Comparison of ENCODE assay signal across 18 mouse cellular contexts in genomic region chr7:67740382-67740781, GRCm38 (mm10). TPM values are rescaled to one million over a fixed set of nuclear protein-coding genes. Genes with fewer than 3 reads are reported as not detected.
A peak's percentile ranks its signal among the peaks of the same experiment; 100 is the strongest.
DNase-seq lines count a peak whose midpoint lies in the region; ATAC-seq lines count a peak whose summit lies in the region.
"Had no signal": no experiment of that assay in that cellular context is flagged by ENCODE, and none has a peak within 500 bp of the region (broad histone marks: within the 10 kb centered on the region; RNA-seq: fewer than 3 reads in every experiment).

No protein-coding gene starts in this region.

- H3K27ac ChIP-seq in kidney, embryonic 14.5 days (ENCODE audit: low read depth, low read length): no peak overlapping the region
- H3K27ac ChIP-seq in limb, embryonic 13.5 days: peak overlapping the region; percentile 72
- H3K27ac ChIP-seq: forebrain, embryonic 10.5 days; layer of hippocampus, adult 2 months had no signal

- H3K27me3 ChIP-seq in kidney, embryonic 14.5 days (ENCODE audit: control insufficient read depth, insufficient read depth, low read length): no peaks in the 10 kb centered on the region
- H3K27me3 ChIP-seq in limb, embryonic 13.5 days: no peaks in the 10 kb centered on the region
- H3K27me3 ChIP-seq: kidney, embryonic 15.5 days had no signal

- H3K9me3 ChIP-seq in kidney, embryonic 14.5 days (ENCODE audit: control insufficient read depth, low read length): no peaks in the 10 kb centered on the region
- no peaks in the 10 kb centered on the region; the same call in 1 of the 2 replicates for H3K9me3 ChIP-seq in limb, embryonic 13.5 days
- H3K9me3 ChIP-seq: kidney, embryonic 15.5 days had no signal

- no peak for ATAC-seq in kidney, embryonic 14.5 days (ENCODE audit: low FRiP score, low TSS enrichment)
- ATAC-seq in limb, embryonic 13.5 days (ENCODE audit: low FRiP score, low read depth): no peak
- ATAC-seq: hindbrain, postnatal 0 days had no signal

- H3K36me3 ChIP-seq in kidney, embryonic 14.5 days (ENCODE audit: control insufficient read depth, insufficient read depth, low read length): no peaks in the 10 kb centered on the region
- peaks cover 6% of the 10 kb centered on the region; the same call in 1 of the 2 replicates for H3K36me3 ChIP-seq in limb, embryonic 13.5 days
- H3K36me3 ChIP-seq: kidney, embryonic 15.5 days had no signal

- no peak overlapping the region for H3K4me3 ChIP-seq in kidney, embryonic 14.5 days (ENCODE audit: low read length)
- no peak overlapping the region for H3K4me3 ChIP-seq in limb, embryonic 13.5 days
- H3K4me3 ChIP-seq: forebrain, embryonic 10.5 days; kidney, embryonic 15.5 days; layer of hippocampus, adult 2 months; megakaryocyte, embryonic 14.5 days had no signal

- DNase-seq in adrenal gland, postnatal 10 days: peak; percentile 22
- DNase-seq in adrenal gland, adult 8-10 months: no peak
- DNase-seq in kidney, adult 9 months: peak; percentile 17
- peak; percentile 63 for DNase-seq in NIH3T3 (ENCODE audit: low read depth)
- DNase-seq in frontal cortex, adult 2 months (ENCODE audit: extremely low spot score in 1 of 2, low spot score in 1 of 2): no peak
- no peak for DNase-seq in right cerebral cortex, postnatal 10 days (ENCODE audit: low spot score in 2 of 2)
- DNase-seq: adrenal gland, postnatal 14 days; cerebellum, postnatal 14 days; lung, embryonic 14.5 days; retina, postnatal 1 day; thymus, adult 2 months had no signal

- 0 out of 2 replicates have a peak, but pooled peaks cover 6% of the 10 kb centered on the region for H3K4me1 ChIP-seq in kidney, embryonic 14.5 days (ENCODE audit: control insufficient read depth, insufficient read depth, low read length)
- H3K4me1 ChIP-seq in limb, embryonic 13.5 days: peaks cover 34% of the 10 kb centered on the region

- WGBS in kidney, embryonic 14.5 days: 85% methylated on average over 4 of the region's 4 CpGs
- 74% methylated on average over 4 of the region's 4 CpGs for WGBS in limb, embryonic 13.5 days

- H3K9ac ChIP-seq in kidney, embryonic 14.5 days (ENCODE audit: low read depth, low read length): no peak overlapping the region
- H3K9ac ChIP-seq in limb, embryonic 13.5 days: no peak overlapping the region
- H3K9ac ChIP-seq: kidney, embryonic 15.5 days; lung, embryonic 14.5 days had no signal

- no peak overlapping the region for H3K4me2 ChIP-seq in kidney, embryonic 14.5 days (replicated peaks; ENCODE audit: low read depth, low read length)
- H3K4me2 ChIP-seq in limb, embryonic 13.5 days (replicated peaks): no peak overlapping the region
- H3K4me2 ChIP-seq: kidney, embryonic 15.5 days; lung, embryonic 14.5 days had no signal

RNA-seq across cellular contexts. Expression of gene Synm, which starts 19.2 kb away (rescaled TPM):
- total RNA-seq in adrenal gland, postnatal 10 days (2021): 10 to 100 TPM in 1 of 2 experiments, 1 to 10 TPM in 1; 5.9 to 10.9 TPM
- total RNA-seq in adrenal gland, adult 8-10 months (2022): 10 to 100 TPM; 10.1 to 18.0 (median 12.0) TPM
- polyA plus RNA-seq in kidney, embryonic 14.5 days (2014; fragmentation: Nextera tagmentation; extraction: Ambion mirVana): 0.70 and 1.3 TPM in 2 replicates
- 0.93 and 0.98 TPM in 2 replicates for polyA plus RNA-seq in limb, embryonic 13.5 days (2015; fragmentation: Nextera tagmentation; extraction: Ambion mirVana)
- polyA plus RNA-seq in frontal cortex, adult 2 months (2012; rRNA removed): 10.9 and 11.0 TPM in 2 replicates

Comparison
In these comparisons a context has a peak if more than half of its experiments do, and no peak if none do; other contexts are left out.
1. DNase-seq: peak in adrenal gland, postnatal 10 days (single experiment), kidney, adult 9 months (single experiment) and NIH3T3 (single experiment); none in adrenal gland, adult 8-10 months (single experiment), frontal cortex, adult 2 months (0 of 2) and right cerebral cortex, postnatal 10 days (0 of 2).